Mouse (Mus musculus) MEL (cell line): ENCODE data around the gene Purb. TPM values are rescaled to one million over a fixed set of nuclear protein-coding genes. Genes with fewer than 3 reads are reported as not detected.

Experiments used
- DNase-seq: peaks from one replicate; pipeline ENCODE4 v3.0.0; 2011; ENCODE audit warnings: low read depth, low spot score
- H3K27ac ChIP-seq: 2 replicates; pipeline ENCODE4 v1.5.1; 2012; ENCODE audit warnings: low read depth, mild to moderate bottlenecking, control low read depth, low read length, moderate library complexity; ENCODE audit not compliant: control insufficient read depth
- H3K27me3 ChIP-seq, 2 experiments: fragments of 150-350 bp in 1 of 2; sonication (generic) in 1 of 2; 2 replicates each; pipeline ENCODE4 v1.6.1; 2012; ENCODE audit warnings: low read length in 2 of 2, mild to moderate bottlenecking in 2 of 2, improper control_type of control experiment in 1 of 2, moderate library complexity in 1 of 2; ENCODE audit not compliant: insufficient read depth in 2 of 2, control insufficient read depth in 1 of 2
- H3K36me3 ChIP-seq, 2 experiments: 2 replicates each; pipeline ENCODE4 v1.6.1; 2012 to 2014; ENCODE audit warnings: low read length in 2 of 2, improper control_type of control experiment in 1 of 2, inconsistent platforms in 1 of 2, mild to moderate bottlenecking in 1 of 2; ENCODE audit not compliant: insufficient read depth in 2 of 2, control insufficient read depth in 1 of 2
- H3K4me1 ChIP-seq, 2 experiments: fragments of 150-350 bp in 1 of 2; sonication (generic) in 1 of 2; 2 replicates each; pipeline ENCODE4 v1.6.1; 2012; ENCODE audit warnings: low read length in 2 of 2, improper control_type of control experiment in 1 of 2, mild to moderate bottlenecking in 1 of 2; ENCODE audit not compliant: insufficient read depth in 2 of 2, control insufficient read depth in 1 of 2
- H3K4me3 ChIP-seq, 2 experiments: fragments of 150-350 bp in 1 of 2; sonication (generic) in 1 of 2; 2 replicates each; pipeline ENCODE4 v1.5.1; 2012; ENCODE audit warnings: low read depth in 2 of 2, low read length in 2 of 2, mild to moderate bottlenecking in 2 of 2, moderate library complexity in 2 of 2, control low read depth in 1 of 2, improper control_type of control experiment in 1 of 2; ENCODE audit not compliant: control insufficient read depth in 1 of 2, insufficient read depth in 1 of 2
- H3K79me2 ChIP-seq: 2 replicates; pipeline ENCODE4 v1.6.1; 2012; ENCODE audit warnings: mild to moderate bottlenecking, low read length, moderate library complexity; ENCODE audit not compliant: control insufficient read depth, poor library complexity, insufficient read depth
- H3K9ac ChIP-seq: 2 replicates; pipeline ENCODE4 v1.6.1; 2012; ENCODE audit warnings: low read depth, mild to moderate bottlenecking, control low read depth, low read length, moderate library complexity; ENCODE audit not compliant: control insufficient read depth, poor library complexity, severe bottlenecking
- H3K9me3 ChIP-seq: fragments of 150-350 bp; sonication (generic); replicated peaks from 2 replicates; pipeline ENCODE4 v1.6.1; 2012; ENCODE audit warnings: mild to moderate bottlenecking, low read length, improper control_type of control experiment, moderate library complexity; ENCODE audit not compliant: insufficient read depth
- BHLHE40 ChIP-seq: IDR thresholded peaks from 2 replicates; pipeline ENCODE4 v1.6.1; 2012; ENCODE audit warnings: low read depth, mild to moderate bottlenecking, inconsistent platforms, low read length, improper control_type of control experiment, borderline replicate concordance
- CHD2 ChIP-seq: IDR thresholded peaks from 2 replicates; pipeline ENCODE4 v1.6.1; 2011; ENCODE audit warnings: low read length, improper control_type of control experiment
- ELF1 ChIP-seq: IDR thresholded peaks from 2 replicates; pipeline ENCODE4 v1.6.1; 2014; ENCODE audit warnings: low read depth, mild to moderate bottlenecking, inconsistent platforms, low read length, improper control_type of control experiment, moderate library complexity
- ETS1 ChIP-seq: IDR thresholded peaks from 2 replicates; pipeline ENCODE4 v1.6.1; 2012; ENCODE audit warnings: low read depth, mild to moderate bottlenecking, inconsistent platforms, low read length, improper control_type of control experiment, moderate library complexity
- GABPA ChIP-seq: IDR thresholded peaks from 2 replicates; pipeline ENCODE4 v1.6.1; 2012; ENCODE audit warnings: low read depth, mild to moderate bottlenecking, inconsistent platforms, low read length, improper control_type of control experiment, moderate library complexity
- GATA1 ChIP-seq: IDR thresholded peaks from 2 replicates; pipeline ENCODE4 v1.6.1; 2011; ENCODE audit warnings: low read depth, low read length, improper control_type of control experiment
- HCFC1 ChIP-seq: IDR thresholded peaks from 2 replicates; pipeline ENCODE4 v1.6.1; 2012; ENCODE audit warnings: low read depth, mild to moderate bottlenecking, inconsistent platforms, low read length, improper control_type of control experiment, moderate library complexity
- MAFK ChIP-seq: IDR thresholded peaks from 2 replicates; pipeline ENCODE4 v1.6.1; 2011; ENCODE audit warnings: low read depth, mild to moderate bottlenecking, low read length, improper control_type of control experiment, borderline replicate concordance
- MAX ChIP-seq: IDR thresholded peaks from 2 replicates; pipeline ENCODE4 v1.6.1; 2011; ENCODE audit warnings: low read length, improper control_type of control experiment
- MAZ ChIP-seq: IDR thresholded peaks from 2 replicates; pipeline ENCODE4 v1.6.1; 2012; ENCODE audit warnings: low read depth, mild to moderate bottlenecking, inconsistent platforms, low read length, improper control_type of control experiment
- MXI1 ChIP-seq: IDR thresholded peaks from 2 replicates; pipeline ENCODE4 v1.6.1; 2011; ENCODE audit warnings: mild to moderate bottlenecking, low read depth, low read length, improper control_type of control experiment
- MYC ChIP-seq: IDR thresholded peaks from 2 replicates; pipeline ENCODE4 v1.6.1; 2011; ENCODE audit warnings: low read depth, mild to moderate bottlenecking, low read length, improper control_type of control experiment, moderate library complexity
- NELFE ChIP-seq: IDR thresholded peaks from 2 replicates; pipeline ENCODE4 v1.6.1; 2011; ENCODE audit warnings: low read depth, low read length, improper control_type of control experiment
- POLR2AphosphoS5 ChIP-seq: IDR thresholded peaks from 2 replicates; pipeline ENCODE4 v1.6.1; 2012; ENCODE audit warnings: low read depth, borderline replicate concordance, mild to moderate bottlenecking, inconsistent platforms, low read length, moderate library complexity, mixed read lengths
- RAD21 ChIP-seq: IDR thresholded peaks from 2 replicates; pipeline ENCODE4 v1.6.1; 2011; ENCODE audit warnings: mild to moderate bottlenecking, low read depth, low read length, improper control_type of control experiment
- RCOR1 ChIP-seq: IDR thresholded peaks from 2 replicates; pipeline ENCODE4 v1.6.1; 2012; ENCODE audit warnings: low read depth, mild to moderate bottlenecking, inconsistent platforms, low read length, improper control_type of control experiment
- SIN3A ChIP-seq: IDR thresholded peaks from 2 replicates; pipeline ENCODE4 v1.6.1; 2012; ENCODE audit warnings: low read length, improper control_type of control experiment, inconsistent platforms
- SMC3 ChIP-seq: IDR thresholded peaks from 2 replicates; pipeline ENCODE4 v1.6.1; 2011; ENCODE audit warnings: low read depth, low read length, improper control_type of control experiment
- TAL1 ChIP-seq: IDR thresholded peaks from 2 replicates; pipeline ENCODE4 v1.6.1; 2012; ENCODE audit warnings: mild to moderate bottlenecking, inconsistent platforms, low read length, moderate library complexity, mixed read lengths
- TBP ChIP-seq: IDR thresholded peaks from 2 replicates; pipeline ENCODE4 v1.8.0; 2011; ENCODE audit warnings: low read depth, low read length, improper control_type of control experiment
- TCF12 ChIP-seq: IDR thresholded peaks from 2 replicates; pipeline ENCODE4 v1.6.1; 2014; ENCODE audit warnings: low read depth, mild to moderate bottlenecking, inconsistent platforms, low read length, improper control_type of control experiment, moderate library complexity
- USF1 ChIP-seq: IDR thresholded peaks from 2 replicates; pipeline ENCODE4 v1.6.1; 2014; ENCODE audit warnings: low read depth, mild to moderate bottlenecking, inconsistent platforms, low read length, improper control_type of control experiment, moderate library complexity
- USF2 ChIP-seq, 2 experiments: IDR thresholded peaks; 2 replicates each; pipeline ENCODE4 v1.6.1; 2011 to 2012; ENCODE audit warnings: improper control_type of control experiment in 2 of 2, low read length in 2 of 2, borderline replicate concordance in 1 of 2, inconsistent platforms in 1 of 2, low read depth in 1 of 2, mild to moderate bottlenecking in 1 of 2; ENCODE audit not compliant: insufficient read depth in 1 of 2
- ZC3H11A ChIP-seq: IDR thresholded peaks from 2 replicates; pipeline ENCODE4 v1.6.1; 2012; ENCODE audit warnings: low read depth, mild to moderate bottlenecking, inconsistent platforms, low read length, improper control_type of control experiment
- polyA plus RNA-seq, 2 experiments: library from polyadenylated mRNA; stranded (reverse) in 1 of 2; unstranded in 1 of 2; fragments of >175 nt in 1 of 2; fragments of >200 nt in 1 of 2; gene quantifications; 2 replicates each; pipeline versions ENCODE4 v1.2.1 to v1.2.4; 2012; ENCODE audit warnings: low replicate concordance in 2 of 2, low read depth in 1 of 2; ENCODE audit not compliant: insufficient read length in 2 of 2, insufficient read depth in 1 of 2, missing spikeins in 1 of 2
- total RNA-seq: library from RNA; depleted of rRNA; stranded (reverse); fragments of 300-350 nt; gene quantifications from 2 replicates; pipeline ENCODE4 v1.2.3, GENCODE M21; 2012

Purb gene
- total and polyA plus RNA-seq, 3 experiments = 23.1 to 33.9 (median 32.7) TPM

GRCm38 (mm10) chr11:6508269-6508876 lies 32.7 kb upstream of the Purb start (continued):
- TF ChIP-seq RCOR1 = peak; percentile 69
- no peak for TF ChIP-seq NELFE
- TF ChIP-seq MYC = peak; percentile 82; the same call in 1 of the 2 replicates
- no peak for TF ChIP-seq POLR2AphosphoS5
- peak; percentile 38; the same call in 1 of the 2 replicates for TF ChIP-seq HCFC1
- peak; percentile 39; the same call in 1 of the 2 replicates for TF ChIP-seq TBP
- TF ChIP-seq MXI1 = peak; percentile 79; the same call in 1 of the 2 replicates
- no peak for TF ChIP-seq ZC3H11A
- no peak for TF ChIP-seq MAFK
- no peak for TF ChIP-seq CHD2
- TF ChIP-seq ELF1 = no peak; the same call in 1 of the 2 replicates
- TF ChIP-seq TCF12 = peak; percentile 52; the same call in 1 of the 2 replicates
- no peak; the same call in none of the 2 replicates for TF ChIP-seq GATA1

- no peak overlapping the region for H3K9ac ChIP-seq
These were observed 30.8 kb upstream of the Purb start for GRCm38 (mm10) chr11:6506516-6506915.

GRCm38 (mm10) chr11:6504689-6505088 lies 29.0 kb upstream of the Purb start:
- Histone ChIP-seq H3K9ac (no peak overlapping the region), H3K4me1 (peaks cover 2 to 8% of the 10 kb centered on the region in 2 experiments; a peak in 3 of 4 replicates), H3K9me3 (no peaks in the 10 kb centered on the region), H3K79me2 (no peaks in the 10 kb centered on the region), H3K4me3 (no peak overlapping the region), H3K27ac (no peak overlapping the region), H3K36me3 (peaks cover 0 to 7% of the 10 kb centered on the region in 2 experiments; a peak in 2 of 4 replicates), H3K27me3 (peaks cover 0 to 1% of the 10 kb centered on the region in 2 experiments; a peak in 2 of 4 replicates)
- DNase-seq = no peak
- TF ChIP-seq GABPA (no peak), ETS1 (no peak), BHLHE40 (no peak), NELFE (no peak), SIN3A (no peak), USF2 (IDR thresholded peaks at IDR 0.05; ENCODE audit: borderline replicate concordance in 1 of 2, insufficient read depth in 1 of 2, low read depth in 1 of 2, low read length in 2 of 2) (no peak), MAZ (no peak), MAX (no peak), SMC3 (no peak), TBP (no peak)

More at GRCm38 (mm10) chr11:6506516-6506915, 30.8 kb upstream of the Purb start:
- no peak for TF ChIP-seq SIN3A
- TF ChIP-seq RAD21 = no peak
- no peak for TF ChIP-seq USF1
- TF ChIP-seq TAL1 = no peak
- TF ChIP-seq ZC3H11A = no peak
- TF ChIP-seq, all 39 proteins: peak for 0
- Histone ChIP-seq H3K4me3 (no peak overlapping the region), H3K79me2 (no peaks in the 10 kb centered on the region), H3K27me3 (no peaks in the 10 kb centered on the region), H3K9me3 (no peaks in the 10 kb centered on the region), H3K27ac (no peak overlapping the region), H3K4me1 (peaks cover 2 to 8% of the 10 kb centered on the region in 2 experiments; a peak in 3 of 4 replicates), H3K36me3 (peaks cover 0 to 7% of the 10 kb centered on the region in 2 experiments; a peak in 2 of 4 replicates)
- DNase-seq = no peak
